Mouse (Mus musculus): ENCODE data around the gene Rala.
"Not testable (repeated sequence)": the region's sequence is repeated elsewhere in the genome, so short reads cannot be mapped to it uniquely, and the experiment has no call there.

- not testable (repeated sequence) for TF ChIP-seq POLR2A (IDR thresholded peaks at IDR 0.05; ENCODE audit: control insufficient read depth, extremely low read depth, insufficient read depth, low read length, poor library complexity); CTCF (IDR thresholded peaks at IDR 0.05; ENCODE audit: borderline replicate concordance, control insufficient read depth, extremely low read depth, insufficient read depth, low read length, poor library complexity)
Observed at GRCm38 (mm10) chr13:17950581-17950980, 6.5 kb upstream of the Rala start.

All from thymus, adult 2 months (tissue).